Mouse (Mus musculus): Measurements from ENCODE around the gene Tbxa2r. TPM values are rescaled to one million over a fixed set of nuclear protein-coding genes. Genes with fewer than 3 reads are reported as not detected.
A peak's percentile ranks its signal among the peaks of the same experiment; 100 is the strongest.

Tbxa2r gene
- polyA plus RNA-seq, 1 experiment, result 44.0 TPM

DNA sequence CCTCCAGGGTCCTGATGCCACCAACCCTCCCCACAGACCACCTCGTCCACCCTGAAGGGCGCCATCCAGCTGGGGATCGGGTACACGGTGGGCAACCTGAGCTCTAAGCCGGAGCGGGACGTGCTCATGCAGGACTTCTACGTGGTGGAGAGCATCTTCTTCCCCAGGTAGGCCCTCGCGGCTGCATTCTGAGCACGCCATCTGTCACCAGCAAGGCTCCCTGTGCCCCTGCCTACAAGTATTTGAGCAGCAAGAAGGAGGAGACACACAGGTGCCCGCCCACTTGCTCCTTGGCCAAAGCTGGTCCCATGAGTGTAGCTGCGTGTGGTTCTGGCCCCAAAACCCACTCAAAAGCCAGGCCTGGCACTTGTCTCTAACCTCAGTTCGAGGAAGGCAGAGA is 22.9 kb upstream of the Tbxa2r start:
- Histone ChIP-seq H3K4me3 (replicated peaks; ENCODE audit: extremely low read depth, low read depth, low read length) (no peak overlapping the region), H3K4me1 (ENCODE audit: control insufficient read depth, insufficient read depth, low read length) (peaks cover 28% of the 10 kb centered on the region)
- 91% methylated on average over 14 of the region's 14 CpGs for WGBS
- no peak for DNase-seq
- TF ChIP-seq POLR2A (IDR thresholded peaks at IDR 0.05; ENCODE audit: borderline replicate concordance, extremely low read depth, low read depth, low read length) (no peak), CTCF (IDR thresholded peaks at IDR 0.05; ENCODE audit: insufficient read depth, low read length) (no peak)

DNA sequence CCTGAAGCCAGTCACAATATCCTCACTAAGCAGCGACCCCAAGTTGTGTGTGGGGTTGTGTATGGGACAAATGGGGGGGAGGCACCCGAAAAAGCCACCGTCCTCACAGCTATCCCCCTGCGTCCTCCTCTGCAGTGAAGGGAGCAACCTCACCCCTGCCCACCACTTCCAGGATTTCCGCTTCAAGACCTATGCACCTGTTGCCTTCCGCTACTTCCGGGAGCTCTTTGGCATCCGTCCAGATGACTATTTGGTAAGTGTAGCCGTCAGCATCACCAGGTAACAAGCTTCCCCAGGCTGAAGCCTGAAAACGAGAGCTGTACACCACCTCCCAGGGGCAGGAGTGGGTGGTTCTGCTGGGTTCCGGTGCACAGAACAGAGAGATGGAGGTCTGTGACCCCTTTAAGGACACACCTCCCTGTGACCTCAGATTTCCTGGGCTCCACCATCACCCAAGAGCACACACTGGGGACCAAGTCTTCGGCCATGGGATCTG is 22.3 kb upstream of the Tbxa2r start:
- no peak for TF ChIP-seq POLR2A (IDR thresholded peaks at IDR 0.05; ENCODE audit: borderline replicate concordance, extremely low read depth, low read depth, low read length)
- no peak for TF ChIP-seq CTCF (IDR thresholded peaks at IDR 0.05; ENCODE audit: insufficient read depth, low read length)
- Histone ChIP-seq H3K4me3 (replicated peaks; ENCODE audit: extremely low read depth, low read depth, low read length) (no peak overlapping the region), H3K4me1 (ENCODE audit: control insufficient read depth, insufficient read depth, low read length) (peaks cover 25% of the 10 kb centered on the region)
- WGBS, result 81% methylated on average over 12 of the region's 12 CpGs
- DNase-seq, result no peak

DNA sequence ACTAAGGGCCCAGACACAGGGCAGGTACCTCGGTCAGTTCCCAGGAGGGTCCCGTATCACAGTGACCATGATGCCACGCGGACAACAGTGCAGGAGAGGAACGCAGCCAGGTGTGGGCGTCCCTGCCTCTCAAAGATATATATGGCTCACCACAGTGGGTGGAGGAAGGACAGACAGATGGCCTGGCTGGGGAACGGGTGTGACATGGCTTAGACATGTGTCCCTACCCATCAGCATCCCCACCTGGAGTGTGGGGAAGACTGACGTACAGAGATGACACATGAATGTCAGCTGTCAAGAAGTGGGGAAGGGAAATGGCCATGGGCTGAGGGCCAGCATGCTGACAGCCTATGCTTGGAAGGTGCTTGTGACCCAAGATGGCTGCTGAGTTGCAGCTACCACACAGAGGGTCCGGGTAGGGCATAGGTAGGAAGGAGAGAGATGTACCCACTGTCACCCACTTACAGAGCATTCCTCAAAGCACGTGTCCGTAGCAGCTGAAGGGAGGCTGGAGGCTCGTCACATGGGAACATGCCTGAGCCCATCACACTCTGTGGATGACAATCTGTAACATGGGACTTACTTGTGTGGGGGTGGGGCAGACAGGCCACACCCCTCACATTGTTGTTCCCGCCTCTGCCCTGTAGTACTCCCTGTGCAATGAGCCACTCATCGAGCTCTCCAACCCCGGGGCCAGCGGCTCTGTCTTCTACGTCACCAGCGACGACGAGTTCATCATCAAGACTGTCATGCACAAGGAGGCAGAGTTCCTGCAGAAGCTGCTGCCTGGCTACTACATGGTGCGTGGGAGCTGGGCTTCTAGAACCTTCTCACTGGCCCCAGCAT is 21.5 kb upstream of the Tbxa2r start:
- no peak for DNase-seq
- 89% methylated on average over 21 of the region's 21 CpGs for WGBS
- peaks cover 22% of the 10 kb centered on the region for H3K4me1 ChIP-seq (ENCODE audit: control insufficient read depth, insufficient read depth, low read length)
- TF ChIP-seq CTCF (IDR thresholded peaks at IDR 0.05; ENCODE audit: insufficient read depth, low read length), result no peak
- no peak for TF ChIP-seq POLR2A (IDR thresholded peaks at IDR 0.05; ENCODE audit: borderline replicate concordance, extremely low read depth, low read depth, low read length)
- no peak overlapping the region for H3K4me3 ChIP-seq (replicated peaks; ENCODE audit: extremely low read depth, low read depth, low read length)

DNA sequence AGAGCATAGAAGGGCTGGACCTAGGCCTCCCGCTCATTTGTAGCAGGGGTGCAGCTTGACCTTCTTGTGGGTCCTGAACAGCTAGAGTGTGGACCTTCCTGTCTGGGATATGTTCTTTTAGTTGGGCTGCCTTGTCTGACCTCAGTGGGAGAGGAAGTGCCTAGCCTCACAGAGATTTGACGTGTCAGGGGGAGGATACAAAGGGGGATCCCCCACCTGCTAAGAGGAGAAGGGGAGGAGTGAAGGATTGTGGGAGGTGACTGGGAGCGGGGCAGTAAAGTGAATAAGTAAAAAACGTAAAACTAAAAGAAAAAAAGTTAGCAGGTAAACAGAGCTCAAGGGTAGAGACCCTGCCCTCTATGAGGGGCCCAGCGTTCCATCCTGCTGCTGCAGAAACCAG is 19.0 kb upstream of the Tbxa2r start:
- no peak for DNase-seq
- 87% methylated on average over 5 of the region's 5 CpGs for WGBS
- Histone ChIP-seq H3K4me1 (ENCODE audit: control insufficient read depth, insufficient read depth, low read length) (peaks cover 2% of the 10 kb centered on the region), H3K4me3 (replicated peaks; ENCODE audit: extremely low read depth, low read depth, low read length) (no peak overlapping the region)
- no peak for TF ChIP-seq POLR2A (IDR thresholded peaks at IDR 0.05; ENCODE audit: borderline replicate concordance, extremely low read depth, low read depth, low read length)
- TF ChIP-seq CTCF (IDR thresholded peaks at IDR 0.05; ENCODE audit: insufficient read depth, low read length), result no peak

DNA sequence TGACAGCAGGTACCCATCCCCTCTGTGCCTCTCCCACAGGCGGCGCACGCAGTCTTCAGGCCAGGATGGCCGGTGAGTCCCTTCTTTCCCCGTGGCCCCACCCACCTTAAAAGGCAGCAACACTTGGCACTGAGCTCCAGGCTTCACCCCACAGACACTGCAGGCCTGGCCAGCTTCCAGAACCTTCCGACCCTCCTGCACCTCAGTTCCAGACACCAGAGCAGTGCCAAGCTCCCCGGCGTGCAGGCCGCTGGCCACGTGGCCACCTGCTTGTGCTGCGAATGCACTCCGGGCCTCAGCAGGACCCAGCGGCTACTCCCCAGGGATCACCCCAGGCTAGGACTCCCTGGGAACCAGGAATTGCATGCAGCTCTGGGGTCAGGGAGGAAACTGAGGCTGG is 14.9 kb upstream of the Tbxa2r start:
- WGBS, result 88% methylated on average over 13 of the region's 13 CpGs
- no peak for TF ChIP-seq POLR2A (IDR thresholded peaks at IDR 0.05; ENCODE audit: borderline replicate concordance, extremely low read depth, low read depth, low read length)
- no peak for TF ChIP-seq CTCF (IDR thresholded peaks at IDR 0.05; ENCODE audit: insufficient read depth, low read length)

DNA sequence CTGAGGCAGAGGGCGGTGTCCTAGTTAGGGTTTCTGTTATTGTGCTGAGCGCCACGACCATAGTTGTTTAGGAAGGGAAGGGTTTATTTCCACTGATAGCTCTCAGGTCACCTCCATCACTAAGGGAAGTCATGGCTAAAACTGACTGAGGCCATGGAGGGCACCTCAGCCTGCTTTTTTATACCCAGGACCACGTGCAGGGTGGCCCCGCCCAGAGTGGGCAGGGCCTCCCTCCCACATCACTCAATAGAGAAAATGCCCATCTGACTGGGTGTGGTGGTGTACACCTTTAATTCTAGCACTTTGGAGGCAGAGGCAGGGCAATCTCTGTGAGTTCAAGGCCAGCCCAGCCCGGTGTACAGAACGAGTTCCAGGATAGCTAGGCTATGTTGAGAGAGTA is 14.3 kb upstream of the Tbxa2r start:
- Histone ChIP-seq H3K4me1 (ENCODE audit: control insufficient read depth, insufficient read depth, low read length) (0 out of 2 replicates have a peak, but pooled peaks cover 2% of the 10 kb centered on the region), H3K4me3 (replicated peaks; ENCODE audit: extremely low read depth, low read depth, low read length) (no peak overlapping the region)
- TF ChIP-seq CTCF (IDR thresholded peaks at IDR 0.05; ENCODE audit: insufficient read depth, low read length) (no peak), POLR2A (IDR thresholded peaks at IDR 0.05; ENCODE audit: borderline replicate concordance, extremely low read depth, low read depth, low read length) (no peak)
- 78% methylated on average over 7 of the region's 7 CpGs for WGBS
- no peak for DNase-seq

More for the DNA sequence above, 14.9 kb upstream of the Tbxa2r start:
- H3K4me3 ChIP-seq (replicated peaks; ENCODE audit: extremely low read depth, low read depth, low read length), result no peak overlapping the region
- DNase-seq, result no peak
- H3K4me1 ChIP-seq (ENCODE audit: control insufficient read depth, insufficient read depth, low read length), result 0 out of 2 replicates have a peak, but pooled peaks cover 2% of the 10 kb centered on the region

DNA sequence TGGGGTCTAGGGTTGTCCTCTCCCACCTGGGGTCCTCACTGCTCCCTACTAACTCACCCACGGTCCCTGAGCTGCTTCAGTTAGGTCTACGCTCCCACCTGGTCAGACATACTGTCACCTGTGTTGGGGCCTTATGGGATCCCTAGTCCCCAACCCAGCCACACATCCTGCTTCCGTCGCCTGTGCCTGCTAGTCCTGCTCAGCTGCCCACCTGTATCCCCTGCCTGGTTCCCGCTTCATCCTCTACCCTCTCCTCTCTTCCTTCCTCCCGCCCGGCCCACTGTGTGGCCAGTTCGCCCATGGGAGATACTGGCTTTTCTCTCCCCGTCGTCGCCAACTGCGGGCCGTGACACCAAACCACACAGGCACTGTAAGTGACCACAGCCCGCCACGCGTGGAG is 12.9 kb upstream of the Tbxa2r start:
- no peak overlapping the region for H3K4me3 ChIP-seq (replicated peaks; ENCODE audit: extremely low read depth, low read depth, low read length)
- no peak for DNase-seq
- no peak for TF ChIP-seq POLR2A (IDR thresholded peaks at IDR 0.05; ENCODE audit: borderline replicate concordance, extremely low read depth, low read depth, low read length)
- TF ChIP-seq CTCF (IDR thresholded peaks at IDR 0.05; ENCODE audit: insufficient read depth, low read length), result no peak
- 0 out of 2 replicates have a peak, but pooled peaks cover 2% of the 10 kb centered on the region for H3K4me1 ChIP-seq (ENCODE audit: control insufficient read depth, insufficient read depth, low read length)
- 92% methylated on average over 16 of the region's 16 CpGs for WGBS

DNA sequence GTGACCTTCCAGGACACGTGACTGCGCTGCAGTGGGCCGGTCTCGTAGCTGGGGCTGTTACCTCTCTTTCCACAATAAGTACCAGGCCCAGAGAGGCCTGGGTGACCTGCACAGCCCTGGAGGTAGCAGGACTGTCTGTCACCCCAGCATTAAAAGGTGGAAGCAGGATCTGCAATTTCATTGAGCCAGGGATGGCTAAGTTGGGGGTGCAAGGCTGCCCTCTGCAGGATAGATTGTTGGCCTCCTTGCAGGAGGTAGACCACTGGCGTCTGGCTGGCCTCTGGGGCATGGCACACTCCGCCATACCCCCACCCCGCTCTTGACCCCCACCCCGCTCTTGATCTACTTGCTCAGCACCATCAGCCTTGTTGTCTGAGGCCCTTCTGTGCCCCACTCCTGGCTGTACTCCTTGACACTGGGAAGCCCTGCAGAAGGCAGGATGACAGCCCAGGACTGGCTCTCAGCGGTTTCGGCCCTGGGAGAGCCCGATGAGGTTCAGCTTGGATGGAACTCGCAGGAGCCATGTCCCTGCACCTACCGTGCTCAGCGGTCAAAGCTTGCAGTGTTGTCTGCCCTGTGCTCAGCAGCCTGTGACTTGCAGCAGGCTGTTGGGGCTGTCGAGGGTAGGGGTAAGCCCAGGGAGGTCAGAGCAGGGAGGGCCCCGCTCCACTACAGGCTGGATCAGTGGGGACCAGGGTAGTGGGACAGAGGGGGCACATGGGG is 12.0 kb upstream of the Tbxa2r start:
- no peak for DNase-seq
- WGBS, result 62% methylated on average over 16 of the region's 16 CpGs
- no peak overlapping the region for H3K4me3 ChIP-seq (replicated peaks; ENCODE audit: extremely low read depth, low read depth, low read length)
- 0 out of 2 replicates have a peak, but pooled peaks cover 2% of the 10 kb centered on the region for H3K4me1 ChIP-seq (ENCODE audit: control insufficient read depth, insufficient read depth, low read length)
- TF ChIP-seq POLR2A (IDR thresholded peaks at IDR 0.05; ENCODE audit: borderline replicate concordance, extremely low read depth, low read depth, low read length) (no peak), CTCF (IDR thresholded peaks at IDR 0.05; ENCODE audit: insufficient read depth, low read length) (peak; percentile 61)

DNA sequence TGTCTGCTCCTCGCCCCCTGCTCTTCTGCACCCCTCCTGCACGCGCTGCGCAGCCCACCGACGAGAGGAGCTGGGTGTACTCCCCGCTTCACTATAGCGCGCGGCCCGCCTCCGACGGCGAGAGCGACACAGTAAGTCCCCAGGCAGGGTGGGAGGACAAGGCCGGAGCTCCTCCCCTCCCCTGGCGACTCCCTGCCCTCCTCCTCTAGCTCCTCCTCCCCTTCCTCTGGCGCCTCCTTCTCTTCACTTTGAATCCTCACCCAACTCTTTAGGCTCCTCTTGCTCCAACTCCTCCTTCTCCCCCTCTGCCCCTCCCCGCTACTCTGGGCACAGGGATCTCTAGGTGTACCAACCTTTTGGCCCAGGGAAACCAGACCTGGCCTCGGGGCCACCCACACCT is 11.3 kb upstream of the Tbxa2r start:
- 29% methylated on average over 20 of the region's 20 CpGs for WGBS
- no peak for TF ChIP-seq POLR2A (IDR thresholded peaks at IDR 0.05; ENCODE audit: borderline replicate concordance, extremely low read depth, low read depth, low read length)
- TF ChIP-seq CTCF (IDR thresholded peaks at IDR 0.05; ENCODE audit: insufficient read depth, low read length), result no peak
- peak; percentile 64 for DNase-seq
- H3K4me1 ChIP-seq (ENCODE audit: control insufficient read depth, insufficient read depth, low read length), result peaks cover 5% of the 10 kb centered on the region; the same call in 1 of the 2 replicates
- peak overlapping the region; percentile 11 for H3K4me3 ChIP-seq (replicated peaks; ENCODE audit: extremely low read depth, low read depth, low read length)

All from lung, adult 2 months (tissue).